Comparison of ENCODE assay signal across 25 mouse cellular contexts in the genomic region with DNA sequence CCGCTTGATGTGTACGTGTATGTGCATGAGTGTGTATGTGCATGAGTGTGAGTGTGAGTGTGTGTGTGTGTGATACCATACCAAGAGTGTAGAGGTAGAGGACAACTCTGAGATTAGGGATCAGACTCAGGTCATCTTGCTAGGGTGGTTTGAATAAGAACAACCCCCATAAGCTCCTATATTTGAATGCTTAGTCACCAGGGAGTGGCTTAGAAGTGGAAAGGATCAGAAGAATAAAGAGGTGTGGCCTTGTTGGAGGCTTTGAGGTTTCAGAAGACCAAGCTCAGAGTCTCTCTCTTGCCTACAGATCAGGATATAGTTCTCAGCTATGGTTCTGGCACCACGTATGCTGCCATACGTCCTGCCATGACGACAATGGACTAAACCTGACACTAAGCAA. TPM values are rescaled to one million over a fixed set of nuclear protein-coding genes. Genes with fewer than 3 reads are reported as not detected.
A peak's percentile ranks its signal among the peaks of the same experiment; 100 is the strongest.
DNase-seq lines count a peak whose midpoint lies in the region; ATAC-seq lines count a peak whose summit lies in the region.
"Had no signal": no experiment of that assay in that cellular context is flagged by ENCODE, and none has a peak within 500 bp of the region (broad histone marks: within the 10 kb centered on the region; RNA-seq: fewer than 3 reads in every experiment).

No protein-coding gene starts in this region.

- no peak overlapping the region for H3K9ac ChIP-seq in intestine, embryonic 16.5 days (ENCODE audit: low read depth, low read length)
- H3K9ac ChIP-seq: forebrain, embryonic 13.5 days; heart, embryonic 12.5 days; hindbrain, embryonic 14.5 days; intestine, embryonic 15.5 days; limb, embryonic 15.5 days; lung, embryonic 15.5 days; midbrain, embryonic 13.5 days; neural tube, embryonic 13.5 days had no signal

- peak; percentile 28 for DNase-seq in 3T3-L1 (ENCODE audit: low read depth, low spot score)
- DNase-seq in CD4-positive helper T cell, adult 2 months (ENCODE audit: low read depth, low spot score): peak; percentile 17
- DNase-seq in induced T-regulatory cell, adult 2 months (ENCODE audit: low read depth): peak; percentile 18
- DNase-seq in right cerebral cortex, postnatal 25 days: no peak
- no peak for DNase-seq in heart, postnatal 10 days
- DNase-seq: adrenal gland, postnatal 36 days; cerebellum, adult 18-20 months; cerebellum, postnatal 10 days; gastrocnemius, postnatal 25 days; kidney, adult 8-10 months; kidney, postnatal 10 days; layer of hippocampus, postnatal 36 days had no signal

- no peak overlapping the region for H3K4me3 ChIP-seq in intestine, embryonic 16.5 days (ENCODE audit: low read length)
- H3K4me3 ChIP-seq: forebrain, embryonic 13.5 days; heart, embryonic 12.5 days; intestine, embryonic 15.5 days; limb, embryonic 10.5 days; limb, embryonic 15.5 days; lung, embryonic 15.5 days; megakaryocyte, embryonic 14.5 days; midbrain, embryonic 13.5 days; neural tube, embryonic 13.5 days had no signal

- peaks cover 24% of the 10 kb centered on the region for H3K36me3 ChIP-seq in intestine, embryonic 16.5 days (ENCODE audit: control insufficient read depth, insufficient read depth, low read length)

- H3K4me1 ChIP-seq in intestine, embryonic 16.5 days (ENCODE audit: control insufficient read depth, insufficient read depth, low read length): no peaks in the 10 kb centered on the region
- H3K4me1 ChIP-seq: forebrain, embryonic 13.5 days; heart, embryonic 12.5 days; intestine, embryonic 15.5 days; limb, embryonic 10.5 days; limb, embryonic 15.5 days; lung, embryonic 15.5 days; midbrain, embryonic 13.5 days; neural tube, embryonic 13.5 days had no signal

- no peak overlapping the region for H3K4me2 ChIP-seq in intestine, embryonic 16.5 days (ENCODE audit: low read depth, low read length)
- H3K4me2 ChIP-seq: forebrain, embryonic 13.5 days; heart, embryonic 12.5 days; hindbrain, embryonic 14.5 days; intestine, embryonic 15.5 days; limb, embryonic 15.5 days; lung, embryonic 15.5 days; midbrain, embryonic 13.5 days; neural tube, embryonic 13.5 days had no signal

- H3K9me3 ChIP-seq in intestine, embryonic 16.5 days (ENCODE audit: control insufficient read depth, low read length): no peaks in the 10 kb centered on the region
- H3K9me3 ChIP-seq: forebrain, embryonic 13.5 days; heart, embryonic 12.5 days; intestine, embryonic 15.5 days; limb, embryonic 10.5 days; limb, embryonic 15.5 days; lung, embryonic 15.5 days; megakaryocyte, embryonic 14.5 days; midbrain, embryonic 13.5 days; neural tube, embryonic 13.5 days had no signal

- peak; percentile 74 for ATAC-seq in megakaryocyte-erythroid progenitor cell, adult 5-6 weeks (replicated peaks; ENCODE audit: low FRiP score, low TSS enrichment, poor library complexity, severe bottlenecking)
- ATAC-seq in intestine, embryonic 16.5 days: no peak
- ATAC-seq: forebrain, embryonic 13.5 days; intestine, embryonic 15.5 days; midbrain, embryonic 13.5 days had no signal

- WGBS in intestine, embryonic 16.5 days: 94% methylated on average over 5 of the region's 5 CpGs

- H3K27me3 ChIP-seq in intestine, embryonic 16.5 days (replicated peaks; ENCODE audit: control insufficient read depth, insufficient read depth, low read length): no peaks in the 10 kb centered on the region
- H3K27me3 ChIP-seq: forebrain, embryonic 13.5 days; heart, embryonic 12.5 days; intestine, embryonic 15.5 days; limb, embryonic 15.5 days; lung, embryonic 15.5 days; megakaryocyte, embryonic 14.5 days; midbrain, embryonic 13.5 days; neural tube, embryonic 13.5 days had no signal

- intact Hi-C loops in heart, postnatal 10 days (cut with DNase I): no loop called here

- H3K27ac ChIP-seq in intestine, embryonic 16.5 days (ENCODE audit: low read length): no peak overlapping the region
- H3K27ac ChIP-seq: forebrain, embryonic 13.5 days; hindbrain, embryonic 14.5 days; intestine, embryonic 15.5 days; limb, embryonic 10.5 days; limb, embryonic 15.5 days; lung, embryonic 15.5 days; midbrain, embryonic 13.5 days; neural tube, embryonic 13.5 days had no signal

RNA-seq across cellular contexts. Expression of gene Vipas39, which starts 9.4 kb away (rescaled TPM):
- 20.5 and 25.5 TPM in 2 replicates for total RNA-seq in megakaryocyte-erythroid progenitor cell, adult 5-6 weeks (2014; fragmentation: Nextera tagmentation)
- 15.8 and 26.0 TPM in 2 replicates for total RNA-seq in megakaryocyte-erythroid progenitor cell, adult 5-6 weeks (2017)
- polyA plus RNA-seq in intestine, embryonic 16.5 days (2015; fragmentation: Nextera tagmentation; extraction: Ambion mirVana): 40.8 and 42.4 TPM in 2 replicates
- 10 to 100 TPM; 33.2 to 34.0 TPM for total RNA-seq in heart, postnatal 10 days (2021)

RNA-seq across cellular contexts. Expression of gene Ahsa1, which starts 9.7 kb away (rescaled TPM):
- 127 and 212 TPM in 2 replicates for total RNA-seq in megakaryocyte-erythroid progenitor cell, adult 5-6 weeks (2014; fragmentation: Nextera tagmentation)
- total RNA-seq in megakaryocyte-erythroid progenitor cell, adult 5-6 weeks (2017): 295 and 365 TPM in 2 replicates
- 196 and 225 TPM in 2 replicates for polyA plus RNA-seq in intestine, embryonic 16.5 days (2015; fragmentation: Nextera tagmentation; extraction: Ambion mirVana)
- total RNA-seq in heart, postnatal 10 days (2021): 100 to 1,000 TPM; 103 to 108 TPM

RNA-seq across cellular contexts. Expression of gene Noxred1, which starts 18.1 kb away (rescaled TPM):
- total RNA-seq in megakaryocyte-erythroid progenitor cell, adult 5-6 weeks (2014; fragmentation: Nextera tagmentation): not detected in 2 replicates
- total RNA-seq in megakaryocyte-erythroid progenitor cell, adult 5-6 weeks (2017): not detected in 2 replicates
- 0.45 and 0.49 TPM in 2 replicates for polyA plus RNA-seq in intestine, embryonic 16.5 days (2015; fragmentation: Nextera tagmentation; extraction: Ambion mirVana)
- total RNA-seq in heart, postnatal 10 days (2021): under 1 TPM in 1 of 2 experiments, not detected in 1; 0.36 TPM

RNA-seq across cellular contexts. Expression of gene Ism2, which starts 42.9 kb away (rescaled TPM):
- total RNA-seq in megakaryocyte-erythroid progenitor cell, adult 5-6 weeks (2014; fragmentation: Nextera tagmentation): not detected in 2 replicates
- not detected in 2 replicates for total RNA-seq in megakaryocyte-erythroid progenitor cell, adult 5-6 weeks (2017)
- polyA plus RNA-seq in intestine, embryonic 16.5 days (2015; fragmentation: Nextera tagmentation; extraction: Ambion mirVana): 0.27 and 0.49 TPM in 2 replicates
- under 1 TPM in 1 of 2 experiments, not detected in 1; 0.43 TPM for total RNA-seq in heart, postnatal 10 days (2021)
- total RNA-seq: gastrocnemius, adult 18-20 months; gastrocnemius, postnatal 25 days had no signal

RNA-seq across cellular contexts. Expression of gene Tmed8, which starts 56.4 kb away (rescaled TPM):
- total RNA-seq in megakaryocyte-erythroid progenitor cell, adult 5-6 weeks (2014; fragmentation: Nextera tagmentation): 6.1 and 7.7 TPM in 2 replicates
- total RNA-seq in megakaryocyte-erythroid progenitor cell, adult 5-6 weeks (2017): 6.2 and 6.7 TPM in 2 replicates
- polyA plus RNA-seq in intestine, embryonic 16.5 days (2015; fragmentation: Nextera tagmentation; extraction: Ambion mirVana): 0.95 and 1.4 TPM in 2 replicates
- total RNA-seq in heart, postnatal 10 days (2021): 1 to 10 TPM; 5.5 to 7.2 TPM

Comparison
In these comparisons a context has a peak if more than half of its experiments do, and no peak if none do; other contexts are left out.
1. DNase-seq: peak in 3T3-L1 (single experiment), CD4-positive helper T cell, adult 2 months (single experiment) and induced T-regulatory cell, adult 2 months (single experiment); none in right cerebral cortex, postnatal 25 days (single experiment) and heart, postnatal 10 days (0 of 2).